Mouse (Mus musculus) MEL (cell line): ENCODE measurements around the gene Gltp.

Experiments used
- BHLHE40 ChIP-seq: IDR thresholded peaks from 2 replicates; pipeline ENCODE4 v1.6.1; 2012; ENCODE audit warnings: low read depth, mild to moderate bottlenecking, inconsistent platforms, low read length, improper control_type of control experiment, borderline replicate concordance
- CHD2 ChIP-seq: IDR thresholded peaks from 2 replicates; pipeline ENCODE4 v1.6.1; 2011; ENCODE audit warnings: low read length, improper control_type of control experiment
- CTCF ChIP-seq, 3 experiments: IDR thresholded peaks in 2 of 3; conservative IDR thresholded peaks in 1 of 3; 2 replicates each; pipeline ENCODE4 v1.5.1; 2011 to 2012; ENCODE audit warnings: low read length in 3 of 3, low read depth in 2 of 3, mild to moderate bottlenecking in 2 of 3, improper control_type of control experiment in 1 of 3, inconsistent platforms in 1 of 3, mixed read lengths in 1 of 3, moderate library complexity in 1 of 3; ENCODE audit not compliant: control insufficient read depth in 1 of 3, insufficient read depth in 1 of 3, poor library complexity in 1 of 3, severe bottlenecking in 1 of 3
- EP300 ChIP-seq, 2 experiments: IDR thresholded peaks; 2 replicates each; pipeline ENCODE4 v1.6.1; 2011; ENCODE audit warnings: improper control_type of control experiment in 2 of 2, low read length in 2 of 2, low read depth in 1 of 2, mild to moderate bottlenecking in 1 of 2
- MYC ChIP-seq: IDR thresholded peaks from 2 replicates; pipeline ENCODE4 v1.6.1; 2011; ENCODE audit warnings: low read depth, mild to moderate bottlenecking, low read length, improper control_type of control experiment, moderate library complexity

DNA sequence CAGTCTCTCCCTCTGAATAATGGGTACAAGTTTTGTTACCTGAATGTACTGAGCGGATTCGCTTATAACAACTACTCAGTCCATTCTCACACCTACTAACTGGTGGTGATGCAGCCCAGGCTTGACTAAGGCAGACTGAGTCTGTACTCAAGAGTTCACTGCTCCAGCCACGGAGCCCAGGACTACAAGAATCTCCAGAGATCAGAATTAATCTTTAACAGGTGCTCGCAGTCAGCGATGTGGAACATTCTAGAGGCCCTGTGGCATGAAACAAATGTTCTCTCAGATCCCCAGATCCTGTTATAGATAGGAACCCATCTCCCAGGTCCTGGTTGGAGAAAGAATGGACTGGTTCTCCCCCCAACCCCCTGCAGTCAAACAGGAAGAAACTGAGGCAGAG is 35.1 kb downstream of the Gltp start:
- TF ChIP-seq CTCF (IDR thresholded peaks at IDR 0.05 in 2 of 3, conservative IDR thresholded peaks at IDR 0.05 in 1 of 3; ENCODE audit: control insufficient read depth in 1 of 3, insufficient read depth in 1 of 3, low read depth in 2 of 3, low read length in 3 of 3, poor library complexity in 1 of 3, severe bottlenecking in 1 of 3) (no peak), EP300 (IDR thresholded peaks at IDR 0.05; ENCODE audit: low read depth in 1 of 2, low read length in 2 of 2) (no peak), MYC (no peak), BHLHE40 (no peak), CHD2 (no peak)
